Mouse (Mus musculus) stomach, postnatal 0 days (tissue): Measurements from ENCODE around the gene Yod1. TPM values are rescaled to one million over a fixed set of nuclear protein-coding genes. Genes with fewer than 3 reads are reported as not detected.

ENCODE experiments used
- ATAC-seq: fragments of 200-750 bp; cut with Nextera tagmentation; 2 replicates; pipeline ENCODE4 v1.8.0; 2017; ENCODE audit not compliant: low FRiP score, low TSS enrichment
- DNase-seq: peaks from one replicate; pipeline ENCODE4 v3.0.0-alpha.2; 2016; ENCODE audit warnings: low spot score
- H3K27ac ChIP-seq: fragments of 300-500 bp; sonication (generic); replicated peaks from 2 replicates; pipeline ENCODE4 v1.5.1; 2014; ENCODE audit warnings: mild to moderate bottlenecking, control low read depth
- H3K27me3 ChIP-seq: fragments of 300-500 bp; sonication (generic); 2 replicates; pipeline ENCODE4 v1.6.1; 2014; ENCODE audit warnings: low read length; ENCODE audit not compliant: control insufficient read depth, insufficient read depth
- H3K36me3 ChIP-seq: fragments of 300-500 bp; sonication (generic); 2 replicates; pipeline ENCODE4 v1.6.1; 2014; ENCODE audit warnings: low read length, mixed read lengths; ENCODE audit not compliant: control insufficient read depth, insufficient read depth
- H3K4me1 ChIP-seq: fragments of 300-500 bp; sonication (generic); replicated peaks from 2 replicates; pipeline ENCODE4 v1.6.1; 2014; ENCODE audit warnings: antibody characterized with exemption; ENCODE audit not compliant: control insufficient read depth, insufficient read depth
- H3K4me2 ChIP-seq: fragments of 300-500 bp; sonication (generic); replicated peaks from 2 replicates; pipeline ENCODE4 v1.6.1; 2014; ENCODE audit warnings: low read depth, mild to moderate bottlenecking, control low read depth, moderate library complexity
- H3K4me3 ChIP-seq: fragments of 300-500 bp; sonication (generic); 2 replicates; pipeline ENCODE4 v1.5.1; 2014; ENCODE audit warnings: low read depth, low read length, control low read depth
- H3K9ac ChIP-seq: fragments of 300-500 bp; sonication (generic); 2 replicates; pipeline ENCODE4 v1.6.1; 2014; ENCODE audit warnings: mild to moderate bottlenecking, low read length, control low read depth, mixed read lengths
- H3K9me3 ChIP-seq: fragments of 300-500 bp; sonication (generic); 2 replicates; pipeline ENCODE4 v1.6.1; 2016; ENCODE audit warnings: low read length; ENCODE audit not compliant: control insufficient read depth
- CTCF ChIP-seq: IDR thresholded peaks from 2 replicates; pipeline ENCODE4 v1.5.1; 2016; ENCODE audit warnings: antibody characterized with exemption, low read depth, mild to moderate bottlenecking, moderate library complexity
- EP300 ChIP-seq: optimal IDR thresholded peaks from 2 replicates; pipeline ENCODE3; 2016; ENCODE audit warnings: antibody characterized with exemption
- WGBS: fragments of 180-500 bp; shearing (Covaris S2); extraction: QIAGEN DNeasy Blood & Tissue Kit; methylation state at CpG from one replicate; pipeline ENCODE4 v1.1.7; 2014; 5-methylcytosine and 5-hydroxymethylcytosine counted together
- polyA plus RNA-seq: library from polyadenylated mRNA; unstranded; fragments of >200 nt; fragmentation: Nextera tagmentation; extraction: Ambion mirVana; gene quantifications from 2 replicates; pipeline ENCODE4 v1.2.1, GENCODE M21; 2015

The Yod1 gene
- polyA plus RNA-seq, 1 experiment from 2014 or later, result 24.2 TPM

GRCm38 (mm10) chr1:130746819-130747218 is 29.7 kb downstream of the Yod1 start:
- no peak overlapping the region for H3K27ac ChIP-seq
- WGBS, result 71% methylated on average over 3 of the region's 3 CpGs
- H3K4me3 ChIP-seq, result no peak overlapping the region
- no peaks in the 10 kb centered on the region for H3K4me1 ChIP-seq
- no peak for TF ChIP-seq EP300
- no peak for TF ChIP-seq CTCF
- DNase-seq (no peak), ATAC-seq (no peak)
- H3K4me2 ChIP-seq, result no peak overlapping the region
- H3K9me3 ChIP-seq, result no peaks in the 10 kb centered on the region
- H3K36me3 ChIP-seq, result 0 out of 2 replicates have a peak, but pooled peaks cover 4% of the 10 kb centered on the region
- no peaks in the 10 kb centered on the region for H3K27me3 ChIP-seq
- no peak overlapping the region for H3K9ac ChIP-seq

- Histone ChIP-seq H3K36me3 (no peaks in the 10 kb centered on the region), H3K4me2 (no peak overlapping the region), H3K9ac (no peak overlapping the region), H3K27me3 (no peaks in the 10 kb centered on the region), H3K4me3 (no peak overlapping the region), H3K4me1 (no peaks in the 10 kb centered on the region; the same call in 1 of the 2 replicates), H3K27ac (no peak overlapping the region), H3K9me3 (no peaks in the 10 kb centered on the region)
- no peak for TF ChIP-seq CTCF
- TF ChIP-seq EP300, result no peak
- no peak for DNase-seq
- WGBS, result 64% methylated on average over 9 of the region's 9 CpGs
- ATAC-seq, result no peak
These were observed 42.6 kb downstream of the Yod1 start for GRCm38 (mm10) chr1:130759689-130760088.

DNA sequence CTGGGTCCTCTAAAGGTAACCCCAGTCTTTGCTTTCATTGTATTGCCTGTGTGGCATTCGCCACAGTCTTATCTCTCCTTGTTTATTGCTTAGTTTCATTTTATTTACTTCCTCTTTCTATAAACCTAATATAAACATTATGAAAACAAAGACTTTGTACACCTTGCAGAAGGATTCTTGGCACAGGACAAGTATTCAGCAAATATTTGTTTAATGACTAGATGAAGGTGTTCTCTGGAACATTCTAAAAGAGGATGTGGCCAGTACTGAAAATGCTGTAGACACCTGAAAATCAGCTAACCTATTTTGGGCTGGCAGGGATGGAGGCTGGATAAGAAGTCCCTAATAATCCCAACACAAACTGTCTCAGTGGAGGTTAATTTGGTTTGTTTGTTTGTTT is 44.5 kb downstream of the Yod1 start:
- H3K9me3 ChIP-seq, result no peaks in the 10 kb centered on the region
- no peak overlapping the region for H3K4me3 ChIP-seq
- no peaks in the 10 kb centered on the region for H3K27me3 ChIP-seq
- no peak for DNase-seq
- no peaks in the 10 kb centered on the region for H3K36me3 ChIP-seq
- H3K27ac ChIP-seq, result peak overlapping the region; percentile 67
- no peak overlapping the region for H3K9ac ChIP-seq
- peak; percentile 46 for ATAC-seq
- no peaks in the 10 kb centered on the region; the same call in 1 of the 2 replicates for H3K4me1 ChIP-seq
- TF ChIP-seq CTCF, result no peak
- TF ChIP-seq EP300, result no peak
- no peak overlapping the region for H3K4me2 ChIP-seq
- 39% methylated on average over 1 of the region's 1 CpGs for WGBS

GRCm38 (mm10) chr1:130762045-130762760 is 45.1 kb downstream of the Yod1 start:
- ATAC-seq (no peak), DNase-seq (no peak)
- TF ChIP-seq EP300 (no peak), CTCF (no peak)
- Histone ChIP-seq H3K4me3 (no peak overlapping the region), H3K27me3 (no peaks in the 10 kb centered on the region), H3K9me3 (no peaks in the 10 kb centered on the region), H3K9ac (no peak overlapping the region), H3K4me2 (no peak overlapping the region), H3K4me1 (no peaks in the 10 kb centered on the region; the same call in 1 of the 2 replicates), H3K27ac (peak overlapping the region; percentile 20; the same call in 1 of the 2 replicates), H3K36me3 (no peaks in the 10 kb centered on the region)
- WGBS, result 65% methylated on average over 3 of the region's 3 CpGs

GRCm38 (mm10) chr1:130764027-130764461 is 46.9 kb downstream of the Yod1 start:
- peak; percentile 96 for ATAC-seq
- 51% methylated on average over 12 of the region's 12 CpGs for WGBS
- Histone ChIP-seq H3K27me3 (no peaks in the 10 kb centered on the region), H3K27ac (peak overlapping the region; percentile 79), H3K4me2 (no peak overlapping the region), H3K36me3 (no peaks in the 10 kb centered on the region), H3K4me1 (no peaks in the 10 kb centered on the region; the same call in 1 of the 2 replicates), H3K9me3 (no peaks in the 10 kb centered on the region), H3K4me3 (no peak overlapping the region), H3K9ac (0 out of 2 replicates have a peak overlapping the region, but pooled peaks have one; percentile 0)
- peak; percentile 91 for DNase-seq
- TF ChIP-seq EP300 (peak; percentile 68), CTCF (no peak)

GRCm38 (mm10) chr1:130767066-130767465 is 49.9 kb downstream of the Yod1 start:
- no peak overlapping the region for H3K4me2 ChIP-seq
- H3K9ac ChIP-seq, result no peak overlapping the region
- DNase-seq (no peak), ATAC-seq (no peak)
- no peak for TF ChIP-seq EP300
- no peak for TF ChIP-seq CTCF
- H3K4me3 ChIP-seq, result no peak overlapping the region
- no peaks in the 10 kb centered on the region; the same call in 1 of the 2 replicates for H3K4me1 ChIP-seq
- H3K27ac ChIP-seq, result no peak overlapping the region
- H3K27me3 ChIP-seq, result no peaks in the 10 kb centered on the region
- WGBS, result 71% methylated on average over 5 of the region's 5 CpGs
- H3K9me3 ChIP-seq, result no peaks in the 10 kb centered on the region
- no peaks in the 10 kb centered on the region for H3K36me3 ChIP-seq
